Mouse (Mus musculus): Measurements from ENCODE around the gene Mndal. TPM values are rescaled to one million over a fixed set of nuclear protein-coding genes. Genes with fewer than 3 reads are reported as not detected.
"Not testable (repeated sequence)": the region's sequence is repeated elsewhere in the genome, so short reads cannot be mapped to it uniquely, and the experiment has no call there.

The Mndal gene
- polyA plus RNA-seq, 1 experiment from 2014 or later = 11.6 TPM

GRCm38 (mm10) chr1:173911808-173912464 lies 30.4 kb downstream of the Mndal start:
- no peaks in the 10 kb centered on the region for H3K27me3 ChIP-seq (ENCODE audit: insufficient read depth, low read length)
- TF ChIP-seq EP300 (IDR thresholded peaks at IDR 0.05; ENCODE audit: low read depth) (no peak), CTCF (IDR thresholded peaks at IDR 0.05; ENCODE audit: low read depth) (no peak)
- no peak overlapping the region for H3K27ac ChIP-seq (ENCODE audit: low read depth)
- H3K36me3 ChIP-seq (replicated peaks; ENCODE audit: insufficient read depth, low read length) = no peaks in the 10 kb centered on the region
- H3K4me3 ChIP-seq (ENCODE audit: low read depth, low read length) = no peak overlapping the region
- H3K4me1 ChIP-seq (ENCODE audit: insufficient read depth) = no peaks in the 10 kb centered on the region
- DNase-seq (no peak), ATAC-seq (no peak)
- no peak overlapping the region for H3K9ac ChIP-seq (replicated peaks)
- H3K4me2 ChIP-seq (ENCODE audit: low read depth, low read length) = no peak overlapping the region
- no peaks in the 10 kb centered on the region for H3K9me3 ChIP-seq (ENCODE audit: low read length)
- WGBS (ENCODE audit: insufficient replicate concordance) = 79% methylated on average over 2 of the region's 2 CpGs

DNA sequence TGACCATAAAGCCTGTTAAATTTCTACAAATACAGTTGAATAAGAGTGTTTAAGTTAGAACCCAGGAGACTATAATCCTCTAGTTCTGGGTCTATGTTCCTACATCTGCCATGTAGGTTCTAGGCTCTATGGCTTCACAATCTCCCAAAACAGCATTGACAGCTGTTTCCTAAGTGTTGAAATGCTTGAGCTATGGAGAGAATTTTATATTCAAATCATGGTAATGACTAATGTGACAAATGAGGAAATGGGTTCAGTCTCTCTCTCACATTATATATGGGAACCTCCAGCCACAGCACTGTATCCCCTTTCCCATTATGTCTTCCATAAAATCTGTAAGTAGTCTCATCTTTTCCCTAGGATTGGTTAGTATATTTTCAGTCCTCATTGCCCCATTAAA lies 33.9 kb downstream of the Mndal start:
- H3K27me3 ChIP-seq (ENCODE audit: insufficient read depth, low read length); H3K36me3 ChIP-seq (replicated peaks; ENCODE audit: insufficient read depth, low read length); H3K9ac ChIP-seq (replicated peaks); H3K9me3 ChIP-seq (ENCODE audit: low read length); H3K4me3 ChIP-seq (ENCODE audit: low read depth, low read length); DNase-seq; ATAC-seq; H3K4me2 ChIP-seq (ENCODE audit: low read depth, low read length); H3K4me1 ChIP-seq (ENCODE audit: insufficient read depth); H3K27ac ChIP-seq (ENCODE audit: low read depth): not testable (repeated sequence)

- H3K27ac ChIP-seq (ENCODE audit: low read depth); H3K9ac ChIP-seq (replicated peaks); H3K4me3 ChIP-seq (ENCODE audit: low read depth, low read length); H3K9me3 ChIP-seq (ENCODE audit: low read length); H3K4me2 ChIP-seq (ENCODE audit: low read depth, low read length); DNase-seq; ATAC-seq; H3K27me3 ChIP-seq (ENCODE audit: insufficient read depth, low read length); H3K36me3 ChIP-seq (replicated peaks; ENCODE audit: insufficient read depth, low read length); H3K4me1 ChIP-seq (ENCODE audit: insufficient read depth): not testable (repeated sequence)
- 77% methylated on average over 4 of the region's 4 CpGs for WGBS (ENCODE audit: insufficient replicate concordance)
Observed at GRCm38 (mm10) chr1:173905885-173906284, 36.4 kb downstream of the Mndal start.

GRCm38 (mm10) chr1:173889741-173890140 lies 52.5 kb downstream of the Mndal start:
- H3K9me3 ChIP-seq (ENCODE audit: low read length); H3K27ac ChIP-seq (ENCODE audit: low read depth); DNase-seq; H3K4me3 ChIP-seq (ENCODE audit: low read depth, low read length); H3K27me3 ChIP-seq (ENCODE audit: insufficient read depth, low read length); ATAC-seq; H3K9ac ChIP-seq (replicated peaks); H3K4me1 ChIP-seq (ENCODE audit: insufficient read depth); H3K36me3 ChIP-seq (replicated peaks; ENCODE audit: insufficient read depth, low read length); H3K4me2 ChIP-seq (ENCODE audit: low read depth, low read length): not testable (repeated sequence)

DNA sequence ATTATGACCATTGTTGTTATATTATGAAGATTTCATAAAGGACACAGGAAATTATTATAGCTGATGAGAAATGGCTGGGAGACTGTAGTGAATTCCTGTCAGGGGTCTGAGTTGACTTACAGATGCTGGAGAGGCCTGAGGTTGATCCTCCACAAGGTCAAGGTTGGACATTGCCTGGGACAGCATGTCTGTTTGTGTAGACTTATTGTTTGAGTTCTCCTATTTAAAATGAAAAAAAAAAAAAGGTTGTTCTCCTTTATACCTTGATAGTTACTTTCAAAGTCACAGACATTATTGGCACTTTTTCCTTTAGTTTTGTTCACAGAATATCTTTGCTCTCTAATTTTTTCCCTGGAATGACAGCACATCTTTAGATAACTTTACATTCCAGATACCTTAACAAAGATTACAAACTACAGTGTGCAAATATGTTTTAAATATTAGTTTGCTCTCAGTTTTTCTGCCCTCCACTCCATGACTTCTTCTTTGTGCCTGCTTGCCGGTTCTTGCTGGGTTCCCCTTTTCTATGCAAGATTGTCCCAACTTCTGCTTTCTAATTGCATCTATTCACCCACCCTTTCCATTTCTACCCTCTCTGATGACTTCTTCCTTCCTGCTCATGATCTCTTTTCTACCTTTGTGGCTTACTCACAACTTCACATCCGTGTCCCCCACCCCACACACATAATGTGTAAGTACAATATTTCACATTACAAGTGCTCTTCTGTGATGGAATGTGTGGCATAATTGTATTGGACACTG lies 55.1 kb downstream of the Mndal start:
- not testable (repeated sequence) for H3K36me3 ChIP-seq (replicated peaks; ENCODE audit: insufficient read depth, low read length); H3K27ac ChIP-seq (ENCODE audit: low read depth); DNase-seq; H3K4me2 ChIP-seq (ENCODE audit: low read depth, low read length); H3K9me3 ChIP-seq (ENCODE audit: low read length); H3K4me1 ChIP-seq (ENCODE audit: insufficient read depth); H3K9ac ChIP-seq (replicated peaks); H3K27me3 ChIP-seq (ENCODE audit: insufficient read depth, low read length); H3K4me3 ChIP-seq (ENCODE audit: low read depth, low read length)
- WGBS (ENCODE audit: insufficient replicate concordance) = 60% methylated on average over 1 of the region's 2 CpGs
- ATAC-seq = 0 out of 2 replicates have a peak, but pooled peaks have one; percentile 23

GRCm38 (mm10) chr1:173880004-173880666 lies 62.2 kb downstream of the Mndal start:
- H3K4me1 ChIP-seq (ENCODE audit: insufficient read depth); H3K4me3 ChIP-seq (ENCODE audit: low read depth, low read length); H3K27me3 ChIP-seq (ENCODE audit: insufficient read depth, low read length); H3K36me3 ChIP-seq (replicated peaks; ENCODE audit: insufficient read depth, low read length); H3K9ac ChIP-seq (replicated peaks); DNase-seq; H3K27ac ChIP-seq (ENCODE audit: low read depth); H3K9me3 ChIP-seq (ENCODE audit: low read length): not testable (repeated sequence)
- H3K4me2 ChIP-seq (ENCODE audit: low read depth, low read length) = peak overlapping the region; percentile 2; the same call in 1 of the 2 replicates
- ATAC-seq = peak; percentile 59
- WGBS (ENCODE audit: insufficient replicate concordance) = 41% methylated on average over 3 of the region's 3 CpGs

- ATAC-seq = peak; percentile 29; the same call in 1 of the 2 replicates
- Histone ChIP-seq H3K4me3 (ENCODE audit: low read depth, low read length) (peak overlapping the region; percentile 40), H3K27ac (ENCODE audit: low read depth) (0 out of 2 replicates have a peak overlapping the region, but pooled peaks have one; percentile 29), H3K4me2 (ENCODE audit: low read depth, low read length) (peak overlapping the region; percentile 45; the same call in 1 of the 2 replicates), H3K9ac (replicated peaks) (peak overlapping the region; percentile 41; the same call in 1 of the 2 replicates)
- not testable (repeated sequence) for H3K27me3 ChIP-seq (ENCODE audit: insufficient read depth, low read length); H3K36me3 ChIP-seq (replicated peaks; ENCODE audit: insufficient read depth, low read length); H3K4me1 ChIP-seq (ENCODE audit: insufficient read depth); DNase-seq; H3K9me3 ChIP-seq (ENCODE audit: low read length)
- WGBS (ENCODE audit: insufficient replicate concordance) = 41% methylated on average over 5 of the region's 5 CpGs
Observed at GRCm38 (mm10) chr1:173879225-173879987, 62.9 kb downstream of the Mndal start.

DNA sequence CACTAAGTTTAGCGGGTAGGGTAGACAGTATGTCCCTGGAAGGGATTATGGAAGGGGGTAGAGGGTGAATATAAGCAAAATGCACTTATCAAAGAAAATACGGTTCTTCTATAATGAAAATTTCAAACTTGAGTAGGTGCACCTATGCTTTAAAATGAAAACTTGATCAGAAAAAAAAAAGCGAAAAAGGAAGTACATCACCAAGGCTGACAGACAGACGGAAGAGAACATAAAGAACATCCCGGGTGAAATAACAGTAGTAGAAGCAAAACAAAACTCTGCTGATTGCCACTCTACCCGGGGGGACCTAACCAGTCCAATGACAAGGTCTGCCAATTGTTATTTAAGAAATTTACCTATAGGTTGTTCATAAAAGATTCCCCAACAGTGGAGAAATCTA lies 64.0 kb downstream of the Mndal start:
- Histone ChIP-seq H3K4me2 (ENCODE audit: low read depth, low read length) (peak overlapping the region; percentile 20; the same call in 1 of the 2 replicates), H3K4me3 (ENCODE audit: low read depth, low read length) (0 out of 2 replicates have a peak overlapping the region, but pooled peaks have one; percentile 20)
- not testable (repeated sequence) for H3K4me1 ChIP-seq (ENCODE audit: insufficient read depth); H3K9me3 ChIP-seq (ENCODE audit: low read length); H3K27me3 ChIP-seq (ENCODE audit: insufficient read depth, low read length); ATAC-seq; H3K9ac ChIP-seq (replicated peaks); H3K36me3 ChIP-seq (replicated peaks; ENCODE audit: insufficient read depth, low read length); H3K27ac ChIP-seq (ENCODE audit: low read depth); DNase-seq
- WGBS (ENCODE audit: insufficient replicate concordance) = 55% methylated on average over 6 of the region's 6 CpGs

GRCm38 (mm10) chr1:173877125-173877524 lies 65.2 kb downstream of the Mndal start:
- not testable (repeated sequence) for H3K4me3 ChIP-seq (ENCODE audit: low read depth, low read length); H3K27ac ChIP-seq (ENCODE audit: low read depth); H3K9me3 ChIP-seq (ENCODE audit: low read length); ATAC-seq; DNase-seq; H3K27me3 ChIP-seq (ENCODE audit: insufficient read depth, low read length); H3K9ac ChIP-seq (replicated peaks); H3K4me1 ChIP-seq (ENCODE audit: insufficient read depth); H3K4me2 ChIP-seq (ENCODE audit: low read depth, low read length); H3K36me3 ChIP-seq (replicated peaks; ENCODE audit: insufficient read depth, low read length)
- WGBS (ENCODE audit: insufficient replicate concordance) = 62% methylated on average over 1 of the region's 1 CpGs

All from liver, postnatal 0 days (tissue).